Mouse (Mus musculus) hindbrain, embryonic 15.5 days (tissue): Measurements from ENCODE around the gene Stk40. TPM values are rescaled to one million over a fixed set of nuclear protein-coding genes. Genes with fewer than 3 reads are reported as not detected.

Source experiments
- ATAC-seq: fragments of 200-750 bp; cut with Nextera tagmentation; 2 replicates; pipeline ENCODE4 v1.8.0; 2017; ENCODE audit warnings: low read depth, moderate number of reproducible peaks, moderate TSS enrichment; ENCODE audit not compliant: low FRiP score
- H3K27ac ChIP-seq: fragments of 300-500 bp; sonication (generic); replicated peaks from 2 replicates; pipeline ENCODE4 v1.5.1; 2015; ENCODE audit warnings: mild to moderate bottlenecking, inconsistent platforms
- H3K27me3 ChIP-seq: fragments of 300-500 bp; sonication (generic); 2 replicates; pipeline ENCODE4 v1.6.1; 2015; ENCODE audit warnings: control low read depth, inconsistent platforms
- H3K36me3 ChIP-seq: fragments of 300-500 bp; sonication (generic); 2 replicates; pipeline ENCODE4 v1.6.1; 2015; ENCODE audit warnings: control low read depth, inconsistent platforms
- H3K4me1 ChIP-seq: fragments of 300-500 bp; sonication (generic); replicated peaks from 2 replicates; pipeline ENCODE4 v1.6.1; 2015; ENCODE audit warnings: control low read depth, inconsistent platforms
- H3K4me2 ChIP-seq: fragments of 300-500 bp; sonication (generic); 2 replicates; pipeline ENCODE4 v1.6.1; 2015; ENCODE audit warnings: moderate library complexity, mild to moderate bottlenecking, inconsistent platforms
- H3K4me3 ChIP-seq: fragments of 300-500 bp; sonication (generic); 2 replicates; pipeline ENCODE4 v1.5.1; 2015; ENCODE audit warnings: mild to moderate bottlenecking, inconsistent platforms
- H3K9ac ChIP-seq: fragments of 300-500 bp; sonication (generic); 2 replicates; pipeline ENCODE4 v1.6.1; 2015; ENCODE audit warnings: inconsistent platforms
- H3K9me3 ChIP-seq: fragments of 300-500 bp; sonication (generic); 2 replicates; pipeline ENCODE4 v1.6.1; 2016; ENCODE audit warnings: control low read depth, inconsistent platforms
- WGBS: fragments of 180-500 bp; shearing (Covaris S2); methylation state at CpG from one replicate; pipeline ENCODE4 v1.1.7; 2015; 5-methylcytosine and 5-hydroxymethylcytosine counted together
- polyA plus RNA-seq: library from polyadenylated mRNA; unstranded; fragments of >200 nt; fragmentation: Nextera tagmentation; extraction: Ambion mirVana; gene quantifications from 2 replicates; pipeline ENCODE4 v1.2.1, GENCODE M21; 2015

Stk40 gene
- polyA plus RNA-seq, 1 experiment from 2014 or later = 33.9 TPM

GRCm38 (mm10) chr4:126134236-126134635 lies 30.5 kb downstream of the Stk40 start:
- peaks cover 23% of the 10 kb centered on the region for H3K4me1 ChIP-seq

DNA sequence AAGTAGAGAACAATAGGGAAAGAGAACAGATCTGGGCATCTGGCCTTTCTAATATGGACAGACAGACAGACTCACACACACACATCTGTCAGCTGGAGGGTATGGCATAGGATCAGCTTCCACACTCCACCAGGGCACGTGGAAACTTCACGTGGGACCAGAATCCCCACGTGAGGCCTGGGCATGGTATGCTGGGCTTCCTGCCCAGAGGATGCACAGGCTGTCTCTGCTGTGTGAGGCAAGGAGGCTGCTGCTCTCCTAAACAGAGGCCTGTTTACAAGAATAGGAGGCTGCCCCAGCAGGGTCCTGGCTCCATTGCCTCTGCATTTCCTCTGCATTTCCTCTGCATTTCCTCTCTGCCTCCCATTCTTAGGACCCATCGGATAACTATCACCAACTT lies 30.9 kb downstream of the Stk40 start:
- Histone ChIP-seq H3K4me3 (no peak overlapping the region), H3K9me3 (no peaks in the 10 kb centered on the region), H3K9ac (no peak overlapping the region), H3K4me2 (no peak overlapping the region), H3K4me1 (peaks cover 23% of the 10 kb centered on the region), H3K36me3 (peaks cover 48% of the 10 kb centered on the region), H3K27me3 (no peaks in the 10 kb centered on the region), H3K27ac (no peak overlapping the region)
- ATAC-seq = no peak
- 74% methylated on average over 4 of the region's 4 CpGs for WGBS

More at GRCm38 (mm10) chr4:126134236-126134635, 30.5 kb downstream of the Stk40 start:
- no peak for ATAC-seq
- Histone ChIP-seq H3K9ac (no peak overlapping the region), H3K4me2 (no peak overlapping the region), H3K36me3 (peaks cover 48% of the 10 kb centered on the region), H3K9me3 (no peaks in the 10 kb centered on the region), H3K4me3 (no peak overlapping the region), H3K27ac (no peak overlapping the region), H3K27me3 (no peaks in the 10 kb centered on the region)
- WGBS = 91% methylated on average over 4 of the region's 4 CpGs

- H3K27me3 ChIP-seq = no peaks in the 10 kb centered on the region
- no peak for ATAC-seq
- peaks cover under 1% of the 10 kb centered on the region; the same call in 1 of the 2 replicates for H3K4me1 ChIP-seq
- no peak overlapping the region for H3K4me2 ChIP-seq
- no peaks in the 10 kb centered on the region for H3K9me3 ChIP-seq
- peaks cover 52% of the 10 kb centered on the region for H3K36me3 ChIP-seq
- 83% methylated on average over 4 of the region's 4 CpGs for WGBS
- H3K9ac ChIP-seq = no peak overlapping the region
- H3K27ac ChIP-seq = no peak overlapping the region
- no peak overlapping the region for H3K4me3 ChIP-seq
These were observed 34.0 kb downstream of the Stk40 start for GRCm38 (mm10) chr4:126137773-126138172.

DNA sequence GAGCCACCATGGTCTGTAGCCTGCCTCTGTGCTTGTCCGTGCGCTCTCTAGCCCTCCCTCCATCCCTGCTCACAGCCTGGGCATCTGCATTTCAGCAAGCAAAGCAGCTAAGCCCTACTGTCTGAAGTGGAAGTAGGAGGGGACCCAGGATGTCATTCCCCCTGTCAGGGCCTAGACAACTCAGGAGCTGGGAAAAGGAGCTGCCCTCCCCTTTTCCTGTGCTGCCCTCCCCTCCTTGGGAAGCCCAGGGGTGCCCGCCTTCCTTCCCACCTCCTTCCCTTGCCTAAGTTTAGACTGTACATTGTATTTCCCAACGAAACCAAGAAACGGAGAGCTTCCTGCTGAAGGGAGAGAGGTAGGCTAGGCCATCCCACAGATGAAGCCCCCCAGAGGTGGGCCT lies 37.3 kb downstream of the Stk40 start:
- Histone ChIP-seq H3K9ac (no peak overlapping the region), H3K4me2 (no peak overlapping the region), H3K9me3 (no peaks in the 10 kb centered on the region), H3K27me3 (no peaks in the 10 kb centered on the region), H3K27ac (no peak overlapping the region), H3K4me1 (no peaks in the 10 kb centered on the region), H3K4me3 (no peak overlapping the region), H3K36me3 (peaks cover 37% of the 10 kb centered on the region)
- no peak for ATAC-seq
- WGBS = 72% methylated on average over 5 of the region's 5 CpGs

DNA sequence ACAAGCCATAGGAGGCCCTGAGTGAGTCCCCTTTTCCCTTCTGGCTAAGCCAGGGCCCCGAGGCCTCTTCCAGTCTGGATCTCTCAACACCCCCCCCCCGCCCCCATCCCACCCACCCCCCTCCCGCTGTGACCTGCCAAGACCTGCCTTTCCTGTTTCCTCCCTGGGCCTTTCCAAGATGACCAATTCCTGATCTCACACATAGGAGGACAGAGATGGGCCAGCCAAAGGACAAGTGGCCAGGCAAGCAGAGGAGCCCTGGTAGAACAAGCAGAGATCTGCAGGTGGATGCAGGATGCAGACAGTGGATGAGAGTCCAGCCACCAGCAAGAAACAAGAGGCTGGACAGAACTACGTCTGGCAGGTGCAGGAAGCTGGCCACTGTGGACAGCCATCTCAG lies 41.6 kb downstream of the Stk40 start:
- H3K36me3 ChIP-seq = no peaks in the 10 kb centered on the region
- H3K4me1 ChIP-seq = peaks cover 22% of the 10 kb centered on the region
- H3K27ac ChIP-seq = no peak overlapping the region
- WGBS = 62% methylated on average over 4 of the region's 4 CpGs
- peaks cover 30% of the 10 kb centered on the region for H3K27me3 ChIP-seq
- ATAC-seq = no peak
- H3K9me3 ChIP-seq = no peaks in the 10 kb centered on the region
- H3K4me3 ChIP-seq = no peak overlapping the region
- H3K9ac ChIP-seq = no peak overlapping the region
- H3K4me2 ChIP-seq = no peak overlapping the region

DNA sequence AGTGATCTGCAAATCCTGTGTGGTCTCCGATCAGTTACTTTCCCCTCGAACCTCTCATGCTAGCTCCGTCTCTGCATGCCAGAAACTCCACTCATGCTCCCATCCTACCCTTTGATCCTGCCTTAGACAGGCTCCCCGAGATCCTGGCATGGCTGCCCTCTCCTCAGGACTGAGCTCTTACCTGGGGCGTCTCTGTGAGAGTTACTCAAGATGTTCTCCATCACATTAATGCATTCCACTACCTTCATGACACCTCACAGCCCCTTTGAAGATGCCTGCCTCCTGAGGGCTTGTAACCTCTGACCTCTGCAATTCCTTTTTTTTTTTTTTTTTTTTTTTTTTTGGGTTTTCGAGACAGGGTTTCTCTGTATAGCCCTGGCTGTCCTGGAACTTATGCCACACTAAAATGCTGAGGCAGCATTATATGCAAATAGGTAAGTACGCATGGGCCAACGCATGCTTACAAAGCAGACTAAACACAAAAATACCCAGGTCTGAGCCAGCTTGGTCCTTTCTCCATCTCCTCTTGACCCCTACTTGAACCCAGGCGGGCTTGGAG lies 43.3 kb downstream of the Stk40 start:
- Histone ChIP-seq H3K27ac (peak overlapping the region; percentile 40; the same call in 1 of the 2 replicates), H3K4me2 (peak overlapping the region; percentile 57; the same call in 1 of the 2 replicates), H3K4me1 (peaks cover 22% of the 10 kb centered on the region), H3K9ac (no peak overlapping the region), H3K36me3 (no peaks in the 10 kb centered on the region), H3K27me3 (peaks cover 34% of the 10 kb centered on the region), H3K4me3 (no peak overlapping the region), H3K9me3 (no peaks in the 10 kb centered on the region)
- 51% methylated on average over 9 of the region's 9 CpGs for WGBS
- ATAC-seq = no peak

GRCm38 (mm10) chr4:126147533-126148160 lies 43.9 kb downstream of the Stk40 start, which contains the start of gene Eva1b:
TSS of gene Eva1b (plus strand) at chr4:126147744.
- Histone ChIP-seq H3K36me3 (no peaks in the 10 kb centered on the region), H3K27me3 (peaks cover 34% of the 10 kb centered on the region), H3K9ac (peak within 1 kb of the TSS; percentile 36), H3K9me3 (no peaks in the 10 kb centered on the region), H3K4me3 (peak within 1 kb of the TSS; percentile 40), H3K4me2 (peak within 1 kb of the TSS; percentile 57), H3K4me1 (peaks cover 22% of the 10 kb centered on the region), H3K27ac (peak within 1 kb of the TSS; percentile 40)
- 2% methylated on average over 24 of the region's 24 CpGs for WGBS
- ATAC-seq = no peak

- Histone ChIP-seq H3K9me3 (no peaks in the 10 kb centered on the region), H3K4me1 (peaks cover 22% of the 10 kb centered on the region), H3K9ac (peak overlapping the region; percentile 36), H3K36me3 (no peaks in the 10 kb centered on the region), H3K27ac (peak overlapping the region; percentile 40; the same call in 1 of the 2 replicates), H3K4me3 (peak overlapping the region; percentile 40), H3K27me3 (peaks cover 34% of the 10 kb centered on the region), H3K4me2 (peak overlapping the region; percentile 57)
- ATAC-seq = peak; percentile 28; the same call in 1 of the 2 replicates
- 1% methylated on average over 60 of the region's 67 CpGs for WGBS
These were observed 44.6 kb downstream of the Stk40 start for GRCm38 (mm10) chr4:126148161-126148961.

DNA sequence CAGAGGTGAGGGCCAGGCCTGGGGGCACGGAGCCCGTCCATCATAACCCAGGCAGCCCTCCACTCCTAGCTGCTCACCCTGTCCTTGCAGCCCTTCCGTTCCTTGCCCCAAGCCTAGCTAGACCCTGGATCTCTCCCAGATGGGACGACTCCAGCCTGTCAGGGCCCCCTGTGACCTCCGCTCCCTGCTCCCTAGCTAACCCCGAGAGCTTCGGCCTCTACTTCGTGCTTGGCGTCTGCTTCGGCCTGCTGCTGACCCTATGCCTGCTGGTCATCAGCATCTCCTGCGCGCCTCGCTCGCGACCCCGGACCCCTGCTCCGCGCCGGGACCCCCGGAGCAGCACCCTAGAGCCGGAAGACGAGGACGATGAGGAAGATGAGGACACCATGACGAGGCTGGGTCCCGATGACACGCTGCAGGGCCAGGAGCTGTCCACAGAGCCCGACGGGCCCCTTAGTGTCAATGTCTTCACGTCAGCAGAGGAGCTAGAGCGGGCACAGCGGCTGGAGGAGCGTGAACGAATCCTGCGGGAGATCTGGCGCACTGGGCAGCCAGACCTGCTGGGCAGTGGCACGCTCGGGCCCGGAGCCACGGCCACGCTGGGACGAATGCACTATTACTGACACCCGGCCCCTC lies 45.4 kb downstream of the Stk40 start:
- peak overlapping the region; percentile 57 for H3K4me2 ChIP-seq
- no peaks in the 10 kb centered on the region for H3K36me3 ChIP-seq
- H3K9ac ChIP-seq = peak overlapping the region; percentile 36
- no peak overlapping the region for H3K27ac ChIP-seq
- ATAC-seq = peak; percentile 23; the same call in 1 of the 2 replicates
- no peaks in the 10 kb centered on the region for H3K9me3 ChIP-seq
- 18% methylated on average over 42 of the region's 42 CpGs for WGBS
- peak overlapping the region; percentile 40 for H3K4me3 ChIP-seq
- H3K4me1 ChIP-seq = peaks cover 22% of the 10 kb centered on the region
- peaks cover 34% of the 10 kb centered on the region for H3K27me3 ChIP-seq

- H3K4me3 ChIP-seq = no peak overlapping the region
- H3K4me1 ChIP-seq = peaks cover 22% of the 10 kb centered on the region
- no peak overlapping the region for H3K9ac ChIP-seq
- peak overlapping the region; percentile 57; the same call in 1 of the 2 replicates for H3K4me2 ChIP-seq
- WGBS = 54% methylated on average over 10 of the region's 10 CpGs
- no peaks in the 10 kb centered on the region for H3K9me3 ChIP-seq
- H3K36me3 ChIP-seq = no peaks in the 10 kb centered on the region
- ATAC-seq = no peak
- peaks cover 34% of the 10 kb centered on the region for H3K27me3 ChIP-seq
- 0 out of 2 replicates have a peak overlapping the region, but pooled peaks have one; percentile 4 for H3K27ac ChIP-seq
These were observed 46.0 kb downstream of the Stk40 start for GRCm38 (mm10) chr4:126149798-126150197.

- Histone ChIP-seq H3K27ac (no peak overlapping the region), H3K4me3 (no peak overlapping the region), H3K36me3 (no peaks in the 10 kb centered on the region), H3K9me3 (no peaks in the 10 kb centered on the region), H3K4me1 (peaks cover 22% of the 10 kb centered on the region), H3K9ac (no peak overlapping the region), H3K27me3 (peaks cover 34% of the 10 kb centered on the region), H3K4me2 (no peak overlapping the region)
- no peak for ATAC-seq
- 61% methylated on average over 16 of the region's 16 CpGs for WGBS
These were observed 46.7 kb downstream of the Stk40 start for GRCm38 (mm10) chr4:126150297-126150948.
